Mouse (Mus musculus): Measurements from ENCODE around the gene Iqub. TPM values are rescaled to one million over a fixed set of nuclear protein-coding genes. Genes with fewer than 3 reads are reported as not detected.

Iqub gene
- 0.30 and 0.48 TPM in 2 replicates for polyA plus RNA-seq (2014; fragmentation: Nextera tagmentation; extraction: Ambion mirVana)

- Histone ChIP-seq H3K27ac (ENCODE audit: low read depth, low read length) (peak within 1 kb of the TSS; percentile 62), H3K27me3 (ENCODE audit: control insufficient read depth, insufficient read depth, low read length) (no peaks in the 10 kb centered on the region), H3K4me2 (peak within 1 kb of the TSS; percentile 49), H3K9me3 (replicated peaks; ENCODE audit: control insufficient read depth, low read length) (no peaks in the 10 kb centered on the region), H3K4me3 (ENCODE audit: low read depth, low read length) (no peak within 1 kb of the TSS), H3K4me1 (ENCODE audit: control insufficient read depth, insufficient read depth, low read length) (peaks cover 7% of the 10 kb centered on the region; the same call in 1 of the 2 replicates), H3K36me3 (ENCODE audit: control insufficient read depth, insufficient read depth, low read length) (peaks cover 5% of the 10 kb centered on the region), H3K9ac (ENCODE audit: low read depth, low read length) (no peak within 1 kb of the TSS)
- WGBS (ENCODE audit: insufficient replicate concordance), result 12% methylated on average over 13 of the region's 13 CpGs
- ATAC-seq (replicated peaks; ENCODE audit: insufficient number of reproducible peaks, low FRiP score, low TSS enrichment), result peak; percentile 49; the same call in 1 of the 2 replicates
Measured at GRCm38 (mm10) chr6:24514552-24515284, at the start of gene Iqub. Iqub (minus strand) TSS chr6:24515067.

- WGBS (ENCODE audit: insufficient replicate concordance), result 60% methylated on average over 9 of the region's 9 CpGs
- H3K4me1 ChIP-seq (ENCODE audit: control insufficient read depth, insufficient read depth, low read length), result no peaks in the 10 kb centered on the region
- no peak overlapping the region for H3K4me2 ChIP-seq
- H3K9ac ChIP-seq (ENCODE audit: low read depth, low read length), result no peak overlapping the region
- no peak overlapping the region for H3K4me3 ChIP-seq (ENCODE audit: low read depth, low read length)
- no peak overlapping the region for H3K27ac ChIP-seq (ENCODE audit: low read depth, low read length)
- H3K27me3 ChIP-seq (ENCODE audit: control insufficient read depth, insufficient read depth, low read length), result no peaks in the 10 kb centered on the region
- no peak for ATAC-seq (replicated peaks; ENCODE audit: insufficient number of reproducible peaks, low FRiP score, low TSS enrichment)
- no peaks in the 10 kb centered on the region for H3K36me3 ChIP-seq (ENCODE audit: control insufficient read depth, insufficient read depth, low read length)
- no peaks in the 10 kb centered on the region for H3K9me3 ChIP-seq (replicated peaks; ENCODE audit: control insufficient read depth, low read length)
Measured at GRCm38 (mm10) chr6:24564081-24564480, 49.2 kb upstream of the Iqub start.

GRCm38 (mm10) chr6:24555488-24555887 lies 40.6 kb upstream of the Iqub start:
- peaks cover 13% of the 10 kb centered on the region for H3K4me1 ChIP-seq (ENCODE audit: control insufficient read depth, insufficient read depth, low read length)
- H3K4me2 ChIP-seq, result no peak overlapping the region
- H3K36me3 ChIP-seq (ENCODE audit: control insufficient read depth, insufficient read depth, low read length), result no peaks in the 10 kb centered on the region
- H3K9me3 ChIP-seq (replicated peaks; ENCODE audit: control insufficient read depth, low read length), result no peaks in the 10 kb centered on the region
- 62% methylated on average over 2 of the region's 2 CpGs for WGBS (ENCODE audit: insufficient replicate concordance)
- no peak overlapping the region for H3K27ac ChIP-seq (ENCODE audit: low read depth, low read length)
- H3K27me3 ChIP-seq (ENCODE audit: control insufficient read depth, insufficient read depth, low read length), result no peaks in the 10 kb centered on the region
- no peak overlapping the region for H3K4me3 ChIP-seq (ENCODE audit: low read depth, low read length)
- no peak for ATAC-seq (replicated peaks; ENCODE audit: insufficient number of reproducible peaks, low FRiP score, low TSS enrichment)
- H3K9ac ChIP-seq (ENCODE audit: low read depth, low read length), result no peak overlapping the region

GRCm38 (mm10) chr6:24554427-24555086 lies 39.7 kb upstream of the Iqub start:
- Histone ChIP-seq H3K9ac (ENCODE audit: low read depth, low read length) (no peak overlapping the region), H3K9me3 (replicated peaks; ENCODE audit: control insufficient read depth, low read length) (no peaks in the 10 kb centered on the region), H3K4me2 (no peak overlapping the region), H3K36me3 (ENCODE audit: control insufficient read depth, insufficient read depth, low read length) (no peaks in the 10 kb centered on the region), H3K4me3 (ENCODE audit: low read depth, low read length) (no peak overlapping the region), H3K27me3 (ENCODE audit: control insufficient read depth, insufficient read depth, low read length) (no peaks in the 10 kb centered on the region), H3K27ac (ENCODE audit: low read depth, low read length) (peak overlapping the region; percentile 16; the same call in 1 of the 2 replicates), H3K4me1 (ENCODE audit: control insufficient read depth, insufficient read depth, low read length) (peaks cover 13% of the 10 kb centered on the region)
- 68% methylated on average over 11 of the region's 11 CpGs for WGBS (ENCODE audit: insufficient replicate concordance)
- no peak for ATAC-seq (replicated peaks; ENCODE audit: insufficient number of reproducible peaks, low FRiP score, low TSS enrichment)

- Histone ChIP-seq H3K9me3 (replicated peaks; ENCODE audit: control insufficient read depth, low read length) (no peaks in the 10 kb centered on the region), H3K4me3 (ENCODE audit: low read depth, low read length) (no peak overlapping the region), H3K27ac (ENCODE audit: low read depth, low read length) (no peak overlapping the region), H3K27me3 (ENCODE audit: control insufficient read depth, insufficient read depth, low read length) (no peaks in the 10 kb centered on the region), H3K4me1 (ENCODE audit: control insufficient read depth, insufficient read depth, low read length) (peaks cover 13% of the 10 kb centered on the region), H3K9ac (ENCODE audit: low read depth, low read length) (no peak overlapping the region), H3K4me2 (no peak overlapping the region), H3K36me3 (ENCODE audit: control insufficient read depth, insufficient read depth, low read length) (no peaks in the 10 kb centered on the region)
- ATAC-seq (replicated peaks; ENCODE audit: insufficient number of reproducible peaks, low FRiP score, low TSS enrichment), result no peak
- 41% methylated on average over 7 of the region's 7 CpGs for WGBS (ENCODE audit: insufficient replicate concordance)
Measured at GRCm38 (mm10) chr6:24552046-24552445, 37.2 kb upstream of the Iqub start.

GRCm38 (mm10) chr6:24549801-24550200 lies 34.9 kb upstream of the Iqub start:
- Histone ChIP-seq H3K4me2 (no peak overlapping the region), H3K27ac (ENCODE audit: low read depth, low read length) (no peak overlapping the region), H3K4me1 (ENCODE audit: control insufficient read depth, insufficient read depth, low read length) (peaks cover 16% of the 10 kb centered on the region), H3K27me3 (ENCODE audit: control insufficient read depth, insufficient read depth, low read length) (no peaks in the 10 kb centered on the region), H3K36me3 (ENCODE audit: control insufficient read depth, insufficient read depth, low read length) (no peaks in the 10 kb centered on the region), H3K9me3 (replicated peaks; ENCODE audit: control insufficient read depth, low read length) (no peaks in the 10 kb centered on the region), H3K4me3 (ENCODE audit: low read depth, low read length) (no peak overlapping the region), H3K9ac (ENCODE audit: low read depth, low read length) (no peak overlapping the region)
- no peak for ATAC-seq (replicated peaks; ENCODE audit: insufficient number of reproducible peaks, low FRiP score, low TSS enrichment)
- WGBS (ENCODE audit: insufficient replicate concordance), result 72% methylated on average over 2 of the region's 2 CpGs

GRCm38 (mm10) chr6:24546716-24547420 lies 32.0 kb upstream of the Iqub start:
- H3K4me1 ChIP-seq (ENCODE audit: control insufficient read depth, insufficient read depth, low read length), result peaks cover 17% of the 10 kb centered on the region
- no peaks in the 10 kb centered on the region for H3K27me3 ChIP-seq (ENCODE audit: control insufficient read depth, insufficient read depth, low read length)
- H3K9ac ChIP-seq (ENCODE audit: low read depth, low read length), result no peak overlapping the region
- H3K27ac ChIP-seq (ENCODE audit: low read depth, low read length), result no peak overlapping the region
- ATAC-seq (replicated peaks; ENCODE audit: insufficient number of reproducible peaks, low FRiP score, low TSS enrichment), result peak; percentile 76
- no peaks in the 10 kb centered on the region for H3K9me3 ChIP-seq (replicated peaks; ENCODE audit: control insufficient read depth, low read length)
- WGBS (ENCODE audit: insufficient replicate concordance), result 10% methylated on average over 1 of the region's 1 CpGs
- H3K36me3 ChIP-seq (ENCODE audit: control insufficient read depth, insufficient read depth, low read length), result no peaks in the 10 kb centered on the region
- H3K4me2 ChIP-seq, result no peak overlapping the region
- no peak overlapping the region for H3K4me3 ChIP-seq (ENCODE audit: low read depth, low read length)

- Histone ChIP-seq H3K36me3 (ENCODE audit: control insufficient read depth, insufficient read depth, low read length) (no peaks in the 10 kb centered on the region), H3K27ac (ENCODE audit: low read depth, low read length) (0 out of 2 replicates have a peak overlapping the region, but pooled peaks have one; percentile 16), H3K9ac (ENCODE audit: low read depth, low read length) (no peak overlapping the region), H3K4me3 (ENCODE audit: low read depth, low read length) (no peak overlapping the region), H3K4me1 (ENCODE audit: control insufficient read depth, insufficient read depth, low read length) (peaks cover 17% of the 10 kb centered on the region), H3K4me2 (no peak overlapping the region), H3K9me3 (replicated peaks; ENCODE audit: control insufficient read depth, low read length) (no peaks in the 10 kb centered on the region), H3K27me3 (ENCODE audit: control insufficient read depth, insufficient read depth, low read length) (no peaks in the 10 kb centered on the region)
- WGBS (ENCODE audit: insufficient replicate concordance), result 39% methylated on average over 6 of the region's 6 CpGs
- no peak for ATAC-seq (replicated peaks; ENCODE audit: insufficient number of reproducible peaks, low FRiP score, low TSS enrichment)
Measured at GRCm38 (mm10) chr6:24543119-24543591, 28.3 kb upstream of the Iqub start.

Data from heart, embryonic 11.5 days (tissue).